Mouse (Mus musculus): ENCODE results near the gene Pck1. TPM values are rescaled to one million over a fixed set of nuclear protein-coding genes. Genes with fewer than 3 reads are reported as not detected.
A peak's percentile ranks its signal among the peaks of the same experiment; 100 is the strongest.
"Not testable (repeated sequence)": the region's sequence is repeated elsewhere in the genome, so short reads cannot be mapped to it uniquely, and the experiment has no call there.

Pck1 gene
- polyA plus RNA-seq, 1 experiment from 2014 or later: 3.0 TPM

GRCm38 (mm10) chr2:173120117-173120516 is 32.7 kb upstream of the Pck1 start:
- not testable (repeated sequence) for H3K27ac ChIP-seq (ENCODE audit: low read depth, low read length); H3K9ac ChIP-seq (ENCODE audit: low read depth, low read length); H3K27me3 ChIP-seq (ENCODE audit: control insufficient read depth, insufficient read depth, low read length); H3K4me3 ChIP-seq (ENCODE audit: low read length); H3K36me3 ChIP-seq (ENCODE audit: control insufficient read depth, insufficient read depth, low read length); H3K4me1 ChIP-seq (ENCODE audit: control insufficient read depth, insufficient read depth, low read length); H3K9me3 ChIP-seq (ENCODE audit: control insufficient read depth, low read length); H3K4me2 ChIP-seq (replicated peaks; ENCODE audit: low read depth, low read length); ATAC-seq (ENCODE audit: low FRiP score, low TSS enrichment)
- WGBS: 66% methylated on average over 4 of the region's 4 CpGs

- no peaks in the 10 kb centered on the region for H3K36me3 ChIP-seq (ENCODE audit: control insufficient read depth, insufficient read depth, low read length)
- H3K9me3 ChIP-seq (ENCODE audit: control insufficient read depth, low read length): no peaks in the 10 kb centered on the region; the same call in 1 of the 2 replicates
- no peak overlapping the region for H3K9ac ChIP-seq (ENCODE audit: low read depth, low read length)
- no peaks in the 10 kb centered on the region for H3K27me3 ChIP-seq (ENCODE audit: control insufficient read depth, insufficient read depth, low read length)
- WGBS: 83% methylated on average over 7 of the region's 7 CpGs
- no peak overlapping the region for H3K4me2 ChIP-seq (replicated peaks; ENCODE audit: low read depth, low read length)
- no peaks in the 10 kb centered on the region for H3K4me1 ChIP-seq (ENCODE audit: control insufficient read depth, insufficient read depth, low read length)
- ATAC-seq (ENCODE audit: low FRiP score, low TSS enrichment): no peak
- H3K4me3 ChIP-seq (ENCODE audit: low read length): no peak overlapping the region
- H3K27ac ChIP-seq (ENCODE audit: low read depth, low read length): no peak overlapping the region
These were observed 28.7 kb upstream of the Pck1 start for GRCm38 (mm10) chr2:173124022-173124735.

GRCm38 (mm10) chr2:173126386-173126785 is 26.5 kb upstream of the Pck1 start:
- ATAC-seq (ENCODE audit: low FRiP score, low TSS enrichment): no peak
- H3K4me3 ChIP-seq (ENCODE audit: low read length): no peak overlapping the region
- no peak overlapping the region for H3K27ac ChIP-seq (ENCODE audit: low read depth, low read length)
- H3K4me2 ChIP-seq (replicated peaks; ENCODE audit: low read depth, low read length): no peak overlapping the region
- WGBS: 90% methylated on average over 4 of the region's 4 CpGs
- H3K9ac ChIP-seq (ENCODE audit: low read depth, low read length): no peak overlapping the region
- H3K9me3 ChIP-seq (ENCODE audit: control insufficient read depth, low read length): no peaks in the 10 kb centered on the region; the same call in 1 of the 2 replicates
- no peaks in the 10 kb centered on the region for H3K4me1 ChIP-seq (ENCODE audit: control insufficient read depth, insufficient read depth, low read length)
- H3K27me3 ChIP-seq (ENCODE audit: control insufficient read depth, insufficient read depth, low read length): no peaks in the 10 kb centered on the region
- no peaks in the 10 kb centered on the region for H3K36me3 ChIP-seq (ENCODE audit: control insufficient read depth, insufficient read depth, low read length)

GRCm38 (mm10) chr2:173129111-173129510 is 23.7 kb upstream of the Pck1 start:
- H3K36me3 ChIP-seq (ENCODE audit: control insufficient read depth, insufficient read depth, low read length): no peaks in the 10 kb centered on the region
- H3K9ac ChIP-seq (ENCODE audit: low read depth, low read length): no peak overlapping the region
- no peaks in the 10 kb centered on the region; the same call in 1 of the 2 replicates for H3K9me3 ChIP-seq (ENCODE audit: control insufficient read depth, low read length)
- WGBS: 48% methylated on average over 2 of the region's 2 CpGs
- no peak overlapping the region for H3K4me3 ChIP-seq (ENCODE audit: low read length)
- H3K4me1 ChIP-seq (ENCODE audit: control insufficient read depth, insufficient read depth, low read length): no peaks in the 10 kb centered on the region
- no peak for ATAC-seq (ENCODE audit: low FRiP score, low TSS enrichment)
- H3K4me2 ChIP-seq (replicated peaks; ENCODE audit: low read depth, low read length): no peak overlapping the region
- H3K27ac ChIP-seq (ENCODE audit: low read depth, low read length): no peak overlapping the region
- no peaks in the 10 kb centered on the region for H3K27me3 ChIP-seq (ENCODE audit: control insufficient read depth, insufficient read depth, low read length)

- H3K4me2 ChIP-seq (replicated peaks; ENCODE audit: low read depth, low read length): no peak overlapping the region
- no peak overlapping the region for H3K4me3 ChIP-seq (ENCODE audit: low read length)
- H3K4me1 ChIP-seq (ENCODE audit: control insufficient read depth, insufficient read depth, low read length): no peaks in the 10 kb centered on the region
- no peaks in the 10 kb centered on the region for H3K9me3 ChIP-seq (ENCODE audit: control insufficient read depth, low read length)
- ATAC-seq (ENCODE audit: low FRiP score, low TSS enrichment): peak; percentile 84
- H3K9ac ChIP-seq (ENCODE audit: low read depth, low read length): no peak overlapping the region
- WGBS: 47% methylated on average over 13 of the region's 13 CpGs
- H3K27me3 ChIP-seq (ENCODE audit: control insufficient read depth, insufficient read depth, low read length): no peaks in the 10 kb centered on the region
- H3K36me3 ChIP-seq (ENCODE audit: control insufficient read depth, insufficient read depth, low read length): no peaks in the 10 kb centered on the region
- no peak overlapping the region for H3K27ac ChIP-seq (ENCODE audit: low read depth, low read length)
These were observed 20.6 kb upstream of the Pck1 start for GRCm38 (mm10) chr2:173132262-173132661.

GRCm38 (mm10) chr2:173132794-173133300 is 20.0 kb upstream of the Pck1 start:
- 32% methylated on average over 8 of the region's 8 CpGs for WGBS
- ATAC-seq (ENCODE audit: low FRiP score, low TSS enrichment): peak; percentile 13; the same call in 1 of the 2 replicates

GRCm38 (mm10) chr2:173134695-173135094 is 18.2 kb upstream of the Pck1 start:
- H3K9ac ChIP-seq (ENCODE audit: low read depth, low read length): no peak overlapping the region
- no peaks in the 10 kb centered on the region for H3K9me3 ChIP-seq (ENCODE audit: control insufficient read depth, low read length)
- no peaks in the 10 kb centered on the region for H3K36me3 ChIP-seq (ENCODE audit: control insufficient read depth, insufficient read depth, low read length)
- WGBS: 37% methylated on average over 9 of the region's 9 CpGs
- no peak overlapping the region for H3K4me2 ChIP-seq (replicated peaks; ENCODE audit: low read depth, low read length)
- H3K4me3 ChIP-seq (ENCODE audit: low read length): no peak overlapping the region
- H3K27ac ChIP-seq (ENCODE audit: low read depth, low read length): no peak overlapping the region
- H3K4me1 ChIP-seq (ENCODE audit: control insufficient read depth, insufficient read depth, low read length): 0 out of 2 replicates have a peak, but pooled peaks cover 6% of the 10 kb centered on the region
- H3K27me3 ChIP-seq (ENCODE audit: control insufficient read depth, insufficient read depth, low read length): peaks cover 3% of the 10 kb centered on the region; the same call in 1 of the 2 replicates
- ATAC-seq (ENCODE audit: low FRiP score, low TSS enrichment): no peak

More at GRCm38 (mm10) chr2:173132794-173133300, 20.0 kb upstream of the Pck1 start:
- no peaks in the 10 kb centered on the region for H3K36me3 ChIP-seq (ENCODE audit: control insufficient read depth, insufficient read depth, low read length)
- no peaks in the 10 kb centered on the region for H3K4me1 ChIP-seq (ENCODE audit: control insufficient read depth, insufficient read depth, low read length)
- no peak overlapping the region for H3K4me3 ChIP-seq (ENCODE audit: low read length)
- H3K27ac ChIP-seq (ENCODE audit: low read depth, low read length): no peak overlapping the region
- no peak overlapping the region for H3K4me2 ChIP-seq (replicated peaks; ENCODE audit: low read depth, low read length)
- no peaks in the 10 kb centered on the region for H3K27me3 ChIP-seq (ENCODE audit: control insufficient read depth, insufficient read depth, low read length)
- no peaks in the 10 kb centered on the region for H3K9me3 ChIP-seq (ENCODE audit: control insufficient read depth, low read length)
- H3K9ac ChIP-seq (ENCODE audit: low read depth, low read length): no peak overlapping the region

- Histone ChIP-seq H3K9me3 (ENCODE audit: control insufficient read depth, low read length) (no peaks in the 10 kb centered on the region), H3K27me3 (ENCODE audit: control insufficient read depth, insufficient read depth, low read length) (peaks cover 3% of the 10 kb centered on the region; the same call in 1 of the 2 replicates)
These were observed 14.3 kb upstream of the Pck1 start for GRCm38 (mm10) chr2:173138323-173139239.

More at GRCm38 (mm10) chr2:173138323-173139239, 14.3 kb upstream of the Pck1 start:
- no peak for ATAC-seq (ENCODE audit: low FRiP score, low TSS enrichment)
- Histone ChIP-seq H3K9ac (ENCODE audit: low read depth, low read length) (no peak overlapping the region), H3K36me3 (ENCODE audit: control insufficient read depth, insufficient read depth, low read length) (no peaks in the 10 kb centered on the region), H3K4me2 (replicated peaks; ENCODE audit: low read depth, low read length) (no peak overlapping the region), H3K4me1 (ENCODE audit: control insufficient read depth, insufficient read depth, low read length) (0 out of 2 replicates have a peak, but pooled peaks cover 6% of the 10 kb centered on the region), H3K27ac (ENCODE audit: low read depth, low read length) (no peak overlapping the region), H3K4me3 (ENCODE audit: low read length) (no peak overlapping the region)
- 46% methylated on average over 15 of the region's 15 CpGs for WGBS

Measured in kidney, embryonic 14.5 days (tissue).